Mouse (Mus musculus): ENCODE measurements around the gene Cpne8. TPM values are rescaled to one million over a fixed set of nuclear protein-coding genes. Genes with fewer than 3 reads are reported as not detected.

Cpne8 gene
- polyA plus RNA-seq (2014; fragmentation: Nextera tagmentation; extraction: Ambion mirVana): 19.5 and 19.9 TPM in 2 replicates

DNA sequence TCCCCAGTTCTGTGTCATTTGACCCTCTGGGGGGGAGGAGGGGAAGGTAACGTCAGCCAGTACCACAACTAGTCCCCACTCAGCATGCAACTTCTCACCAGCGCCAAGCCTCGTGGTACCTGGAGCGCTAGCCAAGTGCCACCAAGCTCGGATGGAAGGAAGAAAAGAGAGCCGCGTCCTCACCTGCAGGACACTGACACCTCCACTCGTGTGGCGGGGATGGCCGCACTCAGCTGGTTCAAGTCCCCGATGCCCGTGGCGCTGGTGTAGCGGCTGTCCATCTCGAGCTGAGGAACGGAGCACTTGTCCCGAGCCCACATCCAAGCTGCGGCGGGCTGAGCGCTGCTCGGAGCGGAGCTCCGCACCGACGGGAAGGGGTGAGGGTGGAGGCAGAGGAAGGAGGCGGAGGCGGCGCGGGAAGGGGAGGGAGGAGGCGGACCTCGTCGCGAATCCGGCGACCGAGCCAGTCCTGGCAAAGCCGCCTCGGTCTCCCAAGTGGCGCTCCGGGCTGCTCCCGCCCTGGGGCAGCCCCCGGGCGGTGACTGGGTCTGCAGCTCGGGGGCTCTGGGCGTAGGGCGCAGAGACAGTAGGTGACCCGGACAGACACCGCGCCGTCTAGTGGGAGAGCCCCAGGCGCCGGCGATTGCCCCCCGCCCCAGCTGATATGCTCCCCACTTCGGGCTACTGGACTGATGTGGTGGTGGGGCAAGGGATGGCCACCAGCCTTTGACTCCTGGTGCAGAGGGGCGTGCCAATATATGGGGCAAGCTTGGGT is at the start of gene Cpne8:
Gene Cpne8, minus strand, starts transcription at position 448 of the 775 bp plus-strand sequence.
- H3K4me2 ChIP-seq (ENCODE audit: low read depth, low read length): peak within 1 kb of the TSS; percentile 97
- H3K27ac ChIP-seq (replicated peaks; ENCODE audit: low read depth, low read length): peak within 1 kb of the TSS; percentile 44; the same call in 1 of the 2 replicates
- no peaks in the 10 kb centered on the region for H3K4me1 ChIP-seq (ENCODE audit: control insufficient read depth, insufficient read depth, low read length)
- H3K9ac ChIP-seq (ENCODE audit: low read depth, low read length): peak within 1 kb of the TSS; percentile 73
- H3K27me3 ChIP-seq (replicated peaks; ENCODE audit: control insufficient read depth, insufficient read depth, low read length): no peaks in the 10 kb centered on the region; the same call in 1 of the 2 replicates
- no peaks in the 10 kb centered on the region for H3K36me3 ChIP-seq (ENCODE audit: control insufficient read depth, insufficient read depth, low read length)
- no peaks in the 10 kb centered on the region for H3K9me3 ChIP-seq (ENCODE audit: control insufficient read depth, low read length)
- ATAC-seq (ENCODE audit: low read depth) (peak; percentile 85), DNase-seq (ENCODE audit: low spot score) (peak; percentile 83)
- H3K4me3 ChIP-seq (ENCODE audit: low read depth, low read length): peak within 1 kb of the TSS; percentile 69
- 1% methylated on average over 28 of the region's 56 CpGs for WGBS

DNA sequence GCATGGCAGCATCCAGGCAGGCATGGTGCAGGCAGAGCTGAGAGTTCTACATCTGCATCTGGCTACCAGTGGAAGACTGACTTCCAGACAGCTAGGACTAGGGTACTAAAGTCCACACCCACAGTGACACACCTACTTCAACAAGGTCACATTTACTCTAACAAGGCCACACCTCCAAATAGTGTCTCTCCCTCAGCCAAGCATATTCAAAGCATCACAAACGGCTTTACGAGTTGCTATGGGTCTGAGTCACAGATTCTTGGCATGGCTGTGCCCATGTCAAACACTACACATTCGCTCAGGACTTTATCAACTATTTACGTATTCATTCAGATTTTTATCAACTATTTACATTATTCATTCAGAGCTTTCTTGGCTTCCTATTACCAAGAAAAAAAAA is 38.5 kb upstream of the Cpne8 start:
- Histone ChIP-seq H3K27me3 (replicated peaks; ENCODE audit: control insufficient read depth, insufficient read depth, low read length) (no peaks in the 10 kb centered on the region), H3K9me3 (ENCODE audit: control insufficient read depth, low read length) (no peaks in the 10 kb centered on the region), H3K9ac (ENCODE audit: low read depth, low read length) (no peak overlapping the region), H3K36me3 (ENCODE audit: control insufficient read depth, insufficient read depth, low read length) (no peaks in the 10 kb centered on the region), H3K27ac (replicated peaks; ENCODE audit: low read depth, low read length) (no peak overlapping the region), H3K4me1 (ENCODE audit: control insufficient read depth, insufficient read depth, low read length) (no peaks in the 10 kb centered on the region), H3K4me2 (ENCODE audit: low read depth, low read length) (no peak overlapping the region), H3K4me3 (ENCODE audit: low read depth, low read length) (no peak overlapping the region)
- WGBS: 77% methylated on average over 4 of the region's 4 CpGs
- no peak for ATAC-seq (ENCODE audit: low read depth)
- no peak for DNase-seq (ENCODE audit: low spot score)

DNA sequence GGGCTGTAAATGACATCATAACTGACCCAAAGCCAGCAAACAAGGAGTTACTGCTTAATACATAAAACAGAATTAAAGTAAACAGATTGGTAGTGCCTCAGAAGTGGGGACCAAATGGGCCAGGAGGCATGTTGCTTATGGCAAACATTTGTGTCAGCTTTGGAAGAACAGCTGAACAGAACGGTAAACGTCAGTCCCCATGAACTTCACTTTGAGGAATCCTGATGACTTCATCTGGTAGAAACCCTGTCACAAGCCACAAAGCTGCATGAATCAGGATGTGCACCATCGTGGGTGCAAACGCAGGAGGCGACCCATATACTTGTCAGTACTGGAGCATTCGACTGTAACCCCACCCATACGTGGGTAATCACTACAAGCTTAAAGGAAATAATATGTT is 30.1 kb upstream of the Cpne8 start:
- Histone ChIP-seq H3K9me3 (ENCODE audit: control insufficient read depth, low read length) (no peaks in the 10 kb centered on the region), H3K4me2 (ENCODE audit: low read depth, low read length) (no peak overlapping the region), H3K9ac (ENCODE audit: low read depth, low read length) (no peak overlapping the region), H3K4me1 (ENCODE audit: control insufficient read depth, insufficient read depth, low read length) (no peaks in the 10 kb centered on the region), H3K27me3 (replicated peaks; ENCODE audit: control insufficient read depth, insufficient read depth, low read length) (no peaks in the 10 kb centered on the region), H3K4me3 (ENCODE audit: low read depth, low read length) (no peak overlapping the region), H3K36me3 (ENCODE audit: control insufficient read depth, insufficient read depth, low read length) (no peaks in the 10 kb centered on the region), H3K27ac (replicated peaks; ENCODE audit: low read depth, low read length) (no peak overlapping the region)
- WGBS: 76% methylated on average over 7 of the region's 7 CpGs
- peak; percentile 26 for DNase-seq (ENCODE audit: low spot score)
- no peak for ATAC-seq (ENCODE audit: low read depth)

DNA sequence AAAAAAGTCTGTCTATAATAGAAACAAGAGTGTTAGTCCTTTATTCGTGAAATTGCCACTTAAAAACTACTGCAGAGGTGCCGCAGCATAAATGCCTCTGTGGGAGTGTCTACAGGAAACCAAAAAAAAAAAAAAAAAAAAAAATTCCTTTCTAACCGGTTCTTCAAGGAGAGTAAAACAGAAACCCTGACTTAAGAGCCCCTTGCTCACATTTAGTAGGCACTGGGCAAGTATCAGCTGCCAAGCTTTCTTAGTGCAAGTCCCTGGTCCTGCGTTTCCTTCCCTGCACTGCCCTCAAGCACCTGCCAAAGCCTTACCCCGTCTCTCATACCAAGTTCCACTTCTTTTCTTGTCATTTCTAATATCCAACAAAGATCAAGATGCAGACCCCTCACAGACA is 25.1 kb upstream of the Cpne8 start:
- Histone ChIP-seq H3K4me2 (ENCODE audit: low read depth, low read length) (no peak overlapping the region), H3K4me3 (ENCODE audit: low read depth, low read length) (no peak overlapping the region), H3K4me1 (ENCODE audit: control insufficient read depth, insufficient read depth, low read length) (no peaks in the 10 kb centered on the region), H3K36me3 (ENCODE audit: control insufficient read depth, insufficient read depth, low read length) (no peaks in the 10 kb centered on the region), H3K27me3 (replicated peaks; ENCODE audit: control insufficient read depth, insufficient read depth, low read length) (no peaks in the 10 kb centered on the region), H3K9ac (ENCODE audit: low read depth, low read length) (no peak overlapping the region), H3K9me3 (ENCODE audit: control insufficient read depth, low read length) (no peaks in the 10 kb centered on the region), H3K27ac (replicated peaks; ENCODE audit: low read depth, low read length) (no peak overlapping the region)
- peak; percentile 9; the same call in 1 of the 2 replicates for ATAC-seq (ENCODE audit: low read depth)
- peak; percentile 10 for DNase-seq (ENCODE audit: low spot score)
- WGBS: 50% methylated on average over 5 of the region's 5 CpGs

DNA sequence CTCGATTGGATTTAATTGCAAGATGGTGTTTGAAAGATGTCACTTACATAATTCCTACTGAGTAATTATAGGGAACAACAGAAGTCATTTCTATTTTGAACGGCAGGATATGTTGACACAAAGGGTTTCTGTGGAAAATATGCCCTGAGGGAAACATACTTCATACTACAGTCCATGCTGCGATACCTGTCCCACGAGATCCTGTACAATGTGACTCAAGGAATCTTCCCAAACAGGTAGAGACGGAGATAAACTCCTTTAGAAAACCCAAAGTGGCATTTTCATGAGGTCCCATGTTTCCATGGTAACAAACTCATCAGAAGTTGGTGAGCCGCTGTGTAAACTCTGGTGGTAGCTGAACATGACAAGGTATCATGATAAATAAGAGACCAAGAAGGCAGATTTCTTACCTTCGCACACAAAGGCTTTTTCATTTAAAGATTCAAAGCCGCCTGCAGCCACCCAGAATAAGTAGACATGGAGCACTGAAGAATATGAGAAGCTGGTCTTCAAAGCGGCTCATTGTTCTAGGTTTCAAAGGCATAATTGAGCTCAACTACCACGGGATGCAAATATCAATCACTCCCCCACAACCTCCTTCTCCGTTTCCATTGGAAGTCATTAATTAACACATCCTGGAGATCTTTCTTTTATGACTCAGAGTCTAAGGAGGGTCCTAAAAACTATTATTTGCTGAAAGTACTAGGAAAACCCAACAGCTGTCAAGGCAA is 24.4 kb upstream of the Cpne8 start:
- Histone ChIP-seq H3K4me2 (ENCODE audit: low read depth, low read length) (no peak overlapping the region), H3K4me3 (ENCODE audit: low read depth, low read length) (no peak overlapping the region), H3K27ac (replicated peaks; ENCODE audit: low read depth, low read length) (no peak overlapping the region), H3K9ac (ENCODE audit: low read depth, low read length) (no peak overlapping the region), H3K36me3 (ENCODE audit: control insufficient read depth, insufficient read depth, low read length) (no peaks in the 10 kb centered on the region), H3K27me3 (replicated peaks; ENCODE audit: control insufficient read depth, insufficient read depth, low read length) (no peaks in the 10 kb centered on the region), H3K9me3 (ENCODE audit: control insufficient read depth, low read length) (no peaks in the 10 kb centered on the region), H3K4me1 (ENCODE audit: control insufficient read depth, insufficient read depth, low read length) (no peaks in the 10 kb centered on the region)
- DNase-seq (ENCODE audit: low spot score): peak; percentile 64
- 60% methylated on average over 11 of the region's 11 CpGs for WGBS
- ATAC-seq (ENCODE audit: low read depth): peak; percentile 82; the same call in 1 of the 2 replicates

DNA sequence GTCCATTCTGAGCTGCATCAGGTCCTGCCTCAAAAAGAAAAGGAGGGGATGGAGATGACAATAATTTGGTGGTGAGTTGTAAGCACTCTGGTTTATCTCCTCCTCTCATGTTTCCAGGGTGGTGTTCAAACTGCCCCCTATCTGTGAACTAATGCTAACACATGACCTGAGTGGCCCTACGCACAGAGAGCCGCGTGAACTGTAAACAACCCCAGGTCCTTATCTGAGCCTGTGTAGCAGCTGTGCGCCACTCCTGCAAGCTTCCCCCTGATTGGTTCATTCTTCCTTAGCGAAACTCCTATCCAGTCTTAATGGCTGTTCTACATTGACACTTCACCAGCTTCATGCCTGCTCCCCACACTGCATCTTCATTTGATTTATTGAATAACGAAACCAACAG is 7.5 kb upstream of the Cpne8 start:
- no peak overlapping the region for H3K4me3 ChIP-seq (ENCODE audit: low read depth, low read length)
- H3K27me3 ChIP-seq (replicated peaks; ENCODE audit: control insufficient read depth, insufficient read depth, low read length): no peaks in the 10 kb centered on the region
- H3K9ac ChIP-seq (ENCODE audit: low read depth, low read length): no peak overlapping the region
- H3K27ac ChIP-seq (replicated peaks; ENCODE audit: low read depth, low read length): no peak overlapping the region
- no peak overlapping the region for H3K4me2 ChIP-seq (ENCODE audit: low read depth, low read length)
- DNase-seq (ENCODE audit: low spot score) (no peak), ATAC-seq (ENCODE audit: low read depth) (no peak)
- 91% methylated on average over 6 of the region's 6 CpGs for WGBS
- no peaks in the 10 kb centered on the region for H3K36me3 ChIP-seq (ENCODE audit: control insufficient read depth, insufficient read depth, low read length)
- no peaks in the 10 kb centered on the region for H3K9me3 ChIP-seq (ENCODE audit: control insufficient read depth, low read length)
- H3K4me1 ChIP-seq (ENCODE audit: control insufficient read depth, insufficient read depth, low read length): no peaks in the 10 kb centered on the region

DNA sequence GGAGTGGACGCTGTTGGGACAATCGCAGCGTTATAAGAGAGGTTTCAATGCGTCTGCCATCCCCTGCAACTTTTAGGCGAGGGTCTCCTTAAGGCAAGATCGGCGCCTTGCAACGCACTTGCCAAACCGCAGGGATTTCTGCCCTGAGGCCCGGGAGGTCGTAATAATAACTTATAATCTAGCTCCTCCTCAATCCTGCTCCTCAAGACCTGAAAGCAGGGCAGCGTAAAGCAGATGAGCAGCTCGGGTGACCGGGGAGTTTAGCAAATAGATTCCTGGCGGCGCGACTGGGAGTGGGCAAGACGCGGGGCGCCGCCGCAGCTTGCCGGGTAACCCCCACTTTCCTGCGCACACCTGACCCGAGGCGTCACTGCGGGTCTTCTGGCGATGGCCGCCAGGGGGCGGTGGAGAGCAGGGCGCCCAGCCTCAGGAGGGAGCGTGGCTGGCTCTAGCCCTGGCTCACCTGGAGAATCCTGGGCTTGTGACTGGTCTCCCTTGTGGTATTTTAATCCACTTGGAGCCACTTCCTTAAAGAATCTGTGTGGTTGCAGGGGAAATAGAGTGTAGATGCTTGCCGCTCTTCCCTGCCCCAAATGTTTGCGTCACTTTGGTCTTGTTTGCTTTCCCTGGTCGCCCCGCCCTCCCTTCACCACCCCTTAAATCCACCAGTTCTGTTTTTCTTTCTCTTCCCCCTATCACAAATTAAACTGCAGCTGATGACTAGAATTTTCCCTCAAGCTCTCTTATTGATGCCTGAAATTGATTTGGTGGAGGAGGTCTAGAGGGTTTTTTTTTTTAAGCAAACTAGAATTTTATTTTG is 738 bp upstream of the Cpne8 start:
- 4% methylated on average over 36 of the region's 36 CpGs for WGBS
- H3K27ac ChIP-seq (replicated peaks; ENCODE audit: low read depth, low read length): no peak overlapping the region; the same call in 1 of the 2 replicates
- no peaks in the 10 kb centered on the region for H3K36me3 ChIP-seq (ENCODE audit: control insufficient read depth, insufficient read depth, low read length)
- H3K27me3 ChIP-seq (replicated peaks; ENCODE audit: control insufficient read depth, insufficient read depth, low read length): no peaks in the 10 kb centered on the region; the same call in 1 of the 2 replicates
- DNase-seq (ENCODE audit: low spot score) (peak; percentile 62), ATAC-seq (ENCODE audit: low read depth) (peak; percentile 89)
- H3K4me1 ChIP-seq (ENCODE audit: control insufficient read depth, insufficient read depth, low read length): no peaks in the 10 kb centered on the region
- H3K4me2 ChIP-seq (ENCODE audit: low read depth, low read length): peak overlapping the region; percentile 97
- H3K9ac ChIP-seq (ENCODE audit: low read depth, low read length): peak overlapping the region; percentile 73
- peak overlapping the region; percentile 69 for H3K4me3 ChIP-seq (ENCODE audit: low read depth, low read length)
- no peaks in the 10 kb centered on the region for H3K9me3 ChIP-seq (ENCODE audit: control insufficient read depth, low read length)

DNA sequence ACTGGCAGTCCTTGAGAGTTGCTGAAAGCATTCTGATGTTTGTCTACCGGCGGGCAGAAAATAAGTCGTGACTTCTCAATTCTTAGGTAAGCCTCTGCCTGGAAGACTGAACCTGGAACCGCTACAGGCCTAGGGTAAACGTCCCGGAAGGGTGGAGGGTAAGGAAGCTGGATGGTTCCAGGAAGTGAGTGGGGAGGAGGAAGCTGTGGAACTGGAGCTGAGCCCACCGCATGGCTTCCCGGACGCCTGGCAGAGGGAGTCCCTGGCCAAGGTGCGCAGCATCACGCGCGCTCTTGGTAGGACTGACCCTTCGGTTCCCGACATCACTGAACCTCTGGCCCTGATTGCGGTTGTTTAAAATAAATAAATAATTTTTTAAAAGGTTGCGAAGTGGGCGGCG is 744 bp downstream of the Cpne8 start:
- WGBS: 3% methylated on average over 19 of the region's 19 CpGs
- Histone ChIP-seq H3K27ac (replicated peaks; ENCODE audit: low read depth, low read length) (no peak overlapping the region), H3K4me3 (ENCODE audit: low read depth, low read length) (peak overlapping the region; percentile 69)

More for the DNA sequence above, 744 bp downstream of the Cpne8 start:
- no peaks in the 10 kb centered on the region for H3K4me1 ChIP-seq (ENCODE audit: control insufficient read depth, insufficient read depth, low read length)
- H3K9ac ChIP-seq (ENCODE audit: low read depth, low read length): peak overlapping the region; percentile 73
- H3K9me3 ChIP-seq (ENCODE audit: control insufficient read depth, low read length): no peaks in the 10 kb centered on the region
- no peak for DNase-seq (ENCODE audit: low spot score)
- H3K36me3 ChIP-seq (ENCODE audit: control insufficient read depth, insufficient read depth, low read length): no peaks in the 10 kb centered on the region
- H3K27me3 ChIP-seq (replicated peaks; ENCODE audit: control insufficient read depth, insufficient read depth, low read length): no peaks in the 10 kb centered on the region; the same call in 1 of the 2 replicates
- ATAC-seq (ENCODE audit: low read depth): no peak
- peak overlapping the region; percentile 97 for H3K4me2 ChIP-seq (ENCODE audit: low read depth, low read length)
